Mouse (Mus musculus): ENCODE measurements around the gene Fam189a1.

GRCm38 (mm10) chr7:64755141-64755540, 401.2 kb downstream of the Fam189a1 start:
- TF ChIP-seq CTCF (IDR thresholded peaks at IDR 0.05; ENCODE audit: low read depth) (no peak), EP300 (IDR thresholded peaks at IDR 0.05; ENCODE audit: low read depth) (no peak)

Data from liver, embryonic 14.5 days (tissue).